Mouse (Mus musculus): ENCODE data around the gene Hsdl1.
A peak's percentile ranks its signal among the peaks of the same experiment; 100 is the strongest.

GRCm38 (mm10) chr8:119572411-119572810 lies 2.6 kb downstream of the Hsdl1 start:
- TF ChIP-seq CTCF (IDR thresholded peaks at IDR 0.05; ENCODE audit: low read depth) (peak; percentile 28; the same call in 1 of the 2 replicates), EP300 (optimal IDR thresholded peaks at IDR 0.05) (no peak)

Measured in stomach, postnatal 0 days (tissue).